Mouse (Mus musculus): ENCODE data around the gene Vmn1r207-ps.
"Not testable (repeated sequence)": the region's sequence is repeated elsewhere in the genome, so short reads cannot be mapped to it uniquely, and the experiment has no call there.

Gene Vmn1r207-ps

DNA sequence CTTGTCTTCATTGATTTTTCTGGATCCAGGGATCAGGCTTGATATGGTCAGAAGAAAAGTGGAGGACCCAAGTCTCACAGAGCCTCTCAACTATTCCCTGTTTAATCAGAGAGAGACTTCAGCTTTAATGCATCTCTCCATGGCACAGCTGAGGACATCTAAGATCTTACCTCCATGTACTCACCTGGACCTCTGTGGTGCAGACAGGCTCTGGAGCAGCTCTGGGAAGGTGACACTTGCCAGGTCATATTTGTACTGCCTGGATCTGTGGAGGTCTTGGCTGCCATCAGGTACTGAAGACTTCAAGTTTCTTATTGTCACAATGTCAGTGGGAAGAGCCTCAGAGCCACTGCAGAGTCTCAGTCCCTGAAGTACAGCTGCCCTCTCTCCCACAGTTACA is at the start of gene Vmn1r207-ps:
Gene Vmn1r207-ps, minus strand, starts transcription at position 101 of the 400 bp plus-strand sequence.
- DNase-seq (ENCODE audit: low read depth), result not testable (repeated sequence)

DNA sequence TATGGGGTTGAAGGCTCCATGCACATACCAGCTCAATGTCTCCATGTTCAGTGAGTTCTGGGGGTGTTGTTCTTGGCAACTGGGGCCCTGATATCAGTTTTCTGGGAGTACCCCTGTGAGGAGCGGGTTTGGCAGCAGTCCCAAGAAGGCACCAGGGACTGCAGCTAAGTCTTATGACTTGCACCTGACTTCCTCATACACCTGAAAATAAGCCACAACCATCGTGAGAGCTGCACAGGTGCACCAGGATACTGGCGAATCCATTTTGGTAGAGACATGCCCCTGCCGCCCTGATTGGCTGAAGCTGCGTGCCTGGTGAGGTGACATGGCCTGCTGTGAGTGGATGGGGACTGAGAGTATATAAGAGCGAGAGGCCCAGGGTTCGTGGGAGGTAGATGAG is 47.9 kb upstream of the Vmn1r207-ps start, which contains the start of gene Vmn1r208:
Gene Vmn1r208, minus strand, starts transcription at position 101 of the 400 bp plus-strand sequence.
- DNase-seq (ENCODE audit: low read depth), result not testable (repeated sequence)

DNA sequence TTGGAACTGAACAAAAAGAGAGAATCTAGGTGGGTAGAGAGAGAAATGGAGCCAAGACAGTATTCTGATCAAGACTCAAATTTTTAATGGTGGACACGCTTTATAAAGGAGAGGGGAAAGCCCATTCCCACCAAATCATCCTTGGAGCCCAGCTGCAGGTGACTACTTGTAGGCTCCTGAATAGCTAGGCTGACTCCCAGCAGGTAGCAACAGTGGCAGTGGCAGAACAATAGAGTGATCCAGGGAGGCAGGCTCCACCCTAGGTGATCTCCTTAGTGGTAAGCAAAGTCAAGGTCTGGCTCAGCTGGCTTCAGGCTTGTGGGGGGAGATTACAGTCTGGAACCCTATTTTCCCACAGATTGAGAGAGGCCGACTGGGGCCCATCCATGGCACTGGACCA is 42.2 kb upstream of the Vmn1r207-ps start:
- DNase-seq (ENCODE audit: low read depth), result not testable (repeated sequence)

DNA sequence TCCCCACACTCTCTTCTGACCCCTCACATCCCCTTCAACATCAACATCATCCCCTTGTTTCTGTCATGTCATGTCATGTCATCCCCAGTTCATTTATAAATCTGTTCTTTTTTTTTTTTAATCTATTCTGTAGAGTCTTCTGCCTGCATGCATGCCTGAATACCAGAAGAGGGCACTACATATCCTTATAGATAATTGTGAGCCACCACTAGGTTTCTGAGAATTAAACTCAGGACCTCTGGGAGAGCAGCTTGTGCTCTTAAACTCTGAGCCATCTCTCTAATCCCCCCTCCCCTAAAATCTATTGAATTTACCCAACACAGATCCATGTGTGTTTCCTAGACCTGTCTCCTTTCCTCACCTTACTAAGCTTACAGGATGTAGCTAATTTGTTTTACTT is 18.1 kb upstream of the Vmn1r207-ps start:
- no peak for DNase-seq (ENCODE audit: low read depth)

DNA sequence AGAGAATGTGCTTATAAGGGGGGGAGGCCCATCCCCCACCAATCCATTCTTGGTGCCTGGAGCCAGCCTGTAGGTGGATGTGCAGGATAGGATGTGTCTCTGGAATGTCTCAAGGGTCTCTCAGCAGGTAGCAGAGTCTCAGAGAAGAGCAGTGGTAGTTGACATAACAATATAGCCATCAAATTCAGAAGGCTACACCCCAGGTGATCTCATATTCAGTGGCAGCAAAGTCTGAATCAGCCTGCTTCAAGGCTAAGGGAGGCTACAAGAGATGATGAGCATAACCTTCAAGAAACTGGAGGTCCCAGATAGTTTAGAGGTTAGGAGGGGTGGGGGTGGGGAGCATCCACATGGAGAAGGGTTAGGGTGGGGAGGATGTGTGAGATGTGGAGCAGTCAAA is 22.5 kb downstream of the Vmn1r207-ps start:
- not testable (repeated sequence) for DNase-seq (ENCODE audit: low read depth)

DNA sequence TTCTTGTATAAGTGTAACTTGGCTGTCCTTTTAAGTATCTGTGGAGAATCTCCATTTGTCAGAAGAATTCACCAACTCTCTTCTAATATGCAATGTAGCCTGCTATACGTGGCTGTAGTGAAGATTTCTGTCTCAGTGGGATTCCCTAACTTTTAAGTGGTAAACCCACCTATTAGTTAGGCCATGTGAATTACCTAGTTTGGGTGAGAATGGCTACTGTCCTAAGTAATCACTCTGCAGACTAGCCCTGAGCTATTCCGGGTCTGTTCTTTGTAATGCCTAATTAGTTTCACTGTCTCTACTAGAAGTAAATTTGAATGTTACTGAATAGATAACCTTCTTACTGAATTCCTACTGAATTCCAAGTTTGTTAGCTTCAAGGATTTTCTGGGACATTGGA is 26.5 kb downstream of the Vmn1r207-ps start:
- DNase-seq (ENCODE audit: low read depth), result not testable (repeated sequence)
